Mouse (Mus musculus) limb, embryonic 15.5 days (tissue): Measurements from ENCODE around the gene Sdhc. TPM values are rescaled to one million over a fixed set of nuclear protein-coding genes. Genes with fewer than 3 reads are reported as not detected.

Experiments used
- ATAC-seq: fragments of 200-750 bp; cut with Nextera tagmentation; 2 replicates; pipeline ENCODE4 v1.8.0; 2017; ENCODE audit warnings: low read depth, moderate TSS enrichment; ENCODE audit not compliant: insufficient number of reproducible peaks, low FRiP score, low TSS enrichment
- H3K27ac ChIP-seq: fragments of 300-500 bp; sonication (generic); 2 replicates; pipeline ENCODE4 v1.5.1; 2015; ENCODE audit warnings: moderate library complexity, mild to moderate bottlenecking, inconsistent platforms
- H3K27me3 ChIP-seq: fragments of 300-500 bp; sonication (generic); 2 replicates; pipeline ENCODE4 v1.6.1; 2015; ENCODE audit warnings: inconsistent platforms
- H3K36me3 ChIP-seq: fragments of 300-500 bp; sonication (generic); 2 replicates; pipeline ENCODE4 v1.6.1; 2015; ENCODE audit warnings: inconsistent platforms
- H3K4me1 ChIP-seq: fragments of 300-500 bp; sonication (generic); 2 replicates; pipeline ENCODE4 v1.6.1; 2015; ENCODE audit warnings: inconsistent platforms
- H3K4me2 ChIP-seq: fragments of 300-500 bp; sonication (generic); 2 replicates; pipeline ENCODE4 v1.6.1; 2015; ENCODE audit warnings: mild to moderate bottlenecking, inconsistent platforms
- H3K4me3 ChIP-seq: fragments of 300-500 bp; sonication (generic); 2 replicates; pipeline ENCODE4 v1.5.1; 2015; ENCODE audit warnings: mild to moderate bottlenecking, inconsistent platforms
- H3K9ac ChIP-seq: fragments of 300-500 bp; sonication (generic); 2 replicates; pipeline ENCODE4 v1.6.1; 2015; ENCODE audit warnings: inconsistent platforms
- H3K9me3 ChIP-seq: fragments of 300-500 bp; sonication (generic); 2 replicates; pipeline ENCODE4 v1.6.1; 2016; ENCODE audit warnings: inconsistent platforms
- WGBS: fragments of 180-500 bp; shearing (Covaris S2); methylation state at CpG from one replicate; pipeline ENCODE4 v1.1.7; 2015; 5-methylcytosine and 5-hydroxymethylcytosine counted together
- polyA plus RNA-seq: library from polyadenylated mRNA; unstranded; fragments of >200 nt; fragmentation: Nextera tagmentation; extraction: Ambion mirVana; gene quantifications from 2 replicates; pipeline ENCODE4 v1.2.1, GENCODE M21; 2015

The Sdhc gene
- polyA plus RNA-seq, 1 experiment from 2014 or later: 235 TPM

GRCm38 (mm10) chr1:171109620-171110019, 40.8 kb downstream of the Sdhc start:
- H3K4me1 ChIP-seq: peaks cover 19% of the 10 kb centered on the region
- H3K9me3 ChIP-seq: no peaks in the 10 kb centered on the region
- H3K27me3 ChIP-seq: no peaks in the 10 kb centered on the region
- no peak overlapping the region for H3K9ac ChIP-seq
- no peak overlapping the region for H3K4me3 ChIP-seq
- H3K36me3 ChIP-seq: no peaks in the 10 kb centered on the region
- H3K4me2 ChIP-seq: no peak overlapping the region
- 0 out of 2 replicates have a peak overlapping the region, but pooled peaks have one; percentile 85 for H3K27ac ChIP-seq
- WGBS: 43% methylated on average over 9 of the region's 9 CpGs
- ATAC-seq: no peak

GRCm38 (mm10) chr1:171105226-171105625, 45.2 kb downstream of the Sdhc start:
- H3K4me1 ChIP-seq: peaks cover 4% of the 10 kb centered on the region; the same call in 1 of the 2 replicates
- WGBS: 75% methylated on average over 6 of the region's 6 CpGs
- no peaks in the 10 kb centered on the region for H3K36me3 ChIP-seq
- no peak for ATAC-seq
- no peak overlapping the region for H3K4me2 ChIP-seq
- H3K27me3 ChIP-seq: no peaks in the 10 kb centered on the region
- no peak overlapping the region for H3K4me3 ChIP-seq
- no peaks in the 10 kb centered on the region for H3K9me3 ChIP-seq
- H3K9ac ChIP-seq: no peak overlapping the region
- no peak overlapping the region for H3K27ac ChIP-seq

- Histone ChIP-seq H3K27me3 (no peaks in the 10 kb centered on the region), H3K36me3 (no peaks in the 10 kb centered on the region), H3K4me2 (peak overlapping the region; percentile 65), H3K27ac (peak overlapping the region; percentile 50; the same call in 1 of the 2 replicates), H3K9ac (no peak overlapping the region), H3K9me3 (no peaks in the 10 kb centered on the region), H3K4me1 (0 out of 2 replicates have a peak, but pooled peaks cover 3% of the 10 kb centered on the region), H3K4me3 (peak overlapping the region; percentile 68)
- no peak for ATAC-seq
- WGBS: 14% methylated on average over 10 of the region's 10 CpGs
These were observed 47.1 kb downstream of the Sdhc start for GRCm38 (mm10) chr1:171103179-171103840.

- no peaks in the 10 kb centered on the region for H3K36me3 ChIP-seq
- H3K4me3 ChIP-seq: peak overlapping the region; percentile 68
- no peaks in the 10 kb centered on the region for H3K9me3 ChIP-seq
- H3K27me3 ChIP-seq: no peaks in the 10 kb centered on the region
- H3K4me2 ChIP-seq: peak overlapping the region; percentile 65
- H3K27ac ChIP-seq: peak overlapping the region; percentile 79
- WGBS: under 1% methylated on average over 35 of the region's 35 CpGs
- H3K9ac ChIP-seq: peak overlapping the region; percentile 45
- peak; percentile 87 for ATAC-seq
- 0 out of 2 replicates have a peak, but pooled peaks cover 3% of the 10 kb centered on the region for H3K4me1 ChIP-seq
These were observed 47.7 kb downstream of the Sdhc start for GRCm38 (mm10) chr1:171102547-171103177.

GRCm38 (mm10) chr1:171101733-171102546, 48.5 kb downstream of the Sdhc start:
- ATAC-seq: peak; percentile 82
- H3K4me2 ChIP-seq: peak overlapping the region; percentile 65
- H3K9me3 ChIP-seq: no peaks in the 10 kb centered on the region
- whole genome bisulfite sequencing: under 1% methylated on average over 40 of the region's 40 CpGs
- peak overlapping the region; percentile 45 for H3K9ac ChIP-seq
- no peaks in the 10 kb centered on the region for H3K27me3 ChIP-seq
- 0 out of 2 replicates have a peak, but pooled peaks cover 3% of the 10 kb centered on the region for H3K4me1 ChIP-seq
- H3K36me3 ChIP-seq: no peaks in the 10 kb centered on the region
- peak overlapping the region; percentile 79 for H3K27ac ChIP-seq
- H3K4me3 ChIP-seq: peak overlapping the region; percentile 68

- no peak overlapping the region for H3K9ac ChIP-seq
- H3K27ac ChIP-seq: no peak overlapping the region
- no peaks in the 10 kb centered on the region for H3K36me3 ChIP-seq
- H3K9me3 ChIP-seq: no peaks in the 10 kb centered on the region
- no peaks in the 10 kb centered on the region for H3K27me3 ChIP-seq
- ATAC-seq: no peak
- peaks cover 11% of the 10 kb centered on the region for H3K4me1 ChIP-seq
- WGBS: 33% methylated on average over 2 of the region's 2 CpGs
- no peak overlapping the region for H3K4me3 ChIP-seq
- H3K4me2 ChIP-seq: no peak overlapping the region
These were observed 49.4 kb downstream of the Sdhc start for GRCm38 (mm10) chr1:171101033-171101432.

GRCm38 (mm10) chr1:171097612-171098011, 52.8 kb downstream of the Sdhc start:
- Histone ChIP-seq H3K4me1 (peaks cover 8% of the 10 kb centered on the region), H3K4me3 (no peak overlapping the region), H3K4me2 (no peak overlapping the region), H3K27me3 (no peaks in the 10 kb centered on the region), H3K27ac (no peak overlapping the region), H3K9me3 (no peaks in the 10 kb centered on the region), H3K9ac (no peak overlapping the region), H3K36me3 (no peaks in the 10 kb centered on the region)
- ATAC-seq: no peak
- 31% methylated on average over 2 of the region's 2 CpGs for whole genome bisulfite sequencing

- Histone ChIP-seq H3K4me2 (no peak overlapping the region), H3K4me3 (no peak overlapping the region), H3K27me3 (no peaks in the 10 kb centered on the region), H3K4me1 (peaks cover 8% of the 10 kb centered on the region), H3K36me3 (no peaks in the 10 kb centered on the region), H3K9me3 (no peaks in the 10 kb centered on the region), H3K9ac (no peak overlapping the region), H3K27ac (no peak overlapping the region)
- no peak for ATAC-seq
These were observed 53.3 kb downstream of the Sdhc start for GRCm38 (mm10) chr1:171097136-171097535.

GRCm38 (mm10) chr1:171096110-171096964, 54.1 kb downstream of the Sdhc start:
- no peak for ATAC-seq
- no peak overlapping the region for H3K9ac ChIP-seq
- H3K27ac ChIP-seq: no peak overlapping the region
- H3K36me3 ChIP-seq: no peaks in the 10 kb centered on the region
- H3K9me3 ChIP-seq: no peaks in the 10 kb centered on the region
- H3K27me3 ChIP-seq: no peaks in the 10 kb centered on the region
- H3K4me2 ChIP-seq: peak overlapping the region; percentile 7; the same call in 1 of the 2 replicates
- no peak overlapping the region for H3K4me3 ChIP-seq
- H3K4me1 ChIP-seq: peaks cover 8% of the 10 kb centered on the region
- WGBS: 17% methylated on average over 10 of the region's 10 CpGs

GRCm38 (mm10) chr1:171094424-171094823, 56.0 kb downstream of the Sdhc start:
- H3K4me3 ChIP-seq: no peak overlapping the region
- no peak overlapping the region for H3K27ac ChIP-seq
- peaks cover 8% of the 10 kb centered on the region for H3K4me1 ChIP-seq
- no peak overlapping the region for H3K4me2 ChIP-seq
- H3K9ac ChIP-seq: no peak overlapping the region
- H3K36me3 ChIP-seq: no peaks in the 10 kb centered on the region
- no peaks in the 10 kb centered on the region for H3K27me3 ChIP-seq
- no peaks in the 10 kb centered on the region for H3K9me3 ChIP-seq
- ATAC-seq: no peak
- WGBS: 34% methylated on average over 4 of the region's 4 CpGs

GRCm38 (mm10) chr1:171090761-171091160, 59.6 kb downstream of the Sdhc start:
- H3K4me2 ChIP-seq: no peak overlapping the region
- WGBS: 57% methylated on average over 2 of the region's 2 CpGs

More at GRCm38 (mm10) chr1:171090761-171091160, 59.6 kb downstream of the Sdhc start:
- H3K27ac ChIP-seq: no peak overlapping the region
- H3K27me3 ChIP-seq: peaks cover 10% of the 10 kb centered on the region
- no peaks in the 10 kb centered on the region for H3K36me3 ChIP-seq
- no peak overlapping the region for H3K4me3 ChIP-seq
- H3K4me1 ChIP-seq: peaks cover 6% of the 10 kb centered on the region; the same call in 1 of the 2 replicates
- H3K9ac ChIP-seq: no peak overlapping the region
- no peaks in the 10 kb centered on the region for H3K9me3 ChIP-seq
- ATAC-seq: no peak
